Mouse (Mus musculus) stomach, embryonic 15.5 days (tissue): Measurements from ENCODE around the gene Slc51a. TPM values are rescaled to one million over a fixed set of nuclear protein-coding genes. Genes with fewer than 3 reads are reported as not detected.
"Not testable (repeated sequence)": the region's sequence is repeated elsewhere in the genome, so short reads cannot be mapped to it uniquely, and the experiment has no call there.

ENCODE experiments used
- ATAC-seq: fragments of 200-750 bp; cut with Nextera tagmentation; 2 replicates; pipeline ENCODE4 v1.8.0; 2017; ENCODE audit warnings: low read depth, moderate number of reproducible peaks, moderate TSS enrichment; ENCODE audit not compliant: insufficient read depth, low FRiP score
- H3K27ac ChIP-seq: fragments of 300-500 bp; sonication (generic); 2 replicates; pipeline ENCODE4 v1.5.1; 2015; ENCODE audit warnings: mild to moderate bottlenecking, inconsistent platforms
- H3K27me3 ChIP-seq: fragments of 300-500 bp; sonication (generic); replicated peaks from 2 replicates; pipeline ENCODE4 v1.6.1; 2015; ENCODE audit warnings: inconsistent platforms
- H3K36me3 ChIP-seq: fragments of 300-500 bp; sonication (generic); 2 replicates; pipeline ENCODE4 v1.6.1; 2015; ENCODE audit warnings: inconsistent platforms
- H3K4me1 ChIP-seq: fragments of 300-500 bp; sonication (generic); 2 replicates; pipeline ENCODE4 v1.6.1; 2015; ENCODE audit warnings: inconsistent platforms
- H3K4me2 ChIP-seq: fragments of 300-500 bp; sonication (generic); 2 replicates; pipeline ENCODE4 v1.6.1; 2015; ENCODE audit warnings: mild to moderate bottlenecking, inconsistent platforms
- H3K4me3 ChIP-seq: fragments of 300-500 bp; sonication (generic); replicated peaks from 2 replicates; pipeline ENCODE4 v1.5.1; 2015; ENCODE audit warnings: inconsistent platforms
- H3K9ac ChIP-seq: fragments of 300-500 bp; sonication (generic); 2 replicates; pipeline ENCODE4 v1.6.1; 2015; ENCODE audit warnings: inconsistent platforms
- H3K9me3 ChIP-seq: fragments of 300-500 bp; sonication (generic); 2 replicates; pipeline ENCODE4 v1.6.1; 2016; ENCODE audit warnings: inconsistent platforms
- WGBS: fragments of 180-500 bp; shearing (Covaris S2); methylation state at CpG from one replicate; pipeline ENCODE4 v1.1.7; 2015; 5-methylcytosine and 5-hydroxymethylcytosine counted together
- polyA plus RNA-seq: library from polyadenylated mRNA; unstranded; fragments of >200 nt; fragmentation: Nextera tagmentation; extraction: Ambion mirVana; gene quantifications from 2 replicates; pipeline ENCODE4 v1.2.1, GENCODE M21; 2015

The Slc51a gene
- polyA plus RNA-seq, 1 experiment from 2014 or later, result 17.7 TPM

- H3K4me3 ChIP-seq, result no peak overlapping the region
- no peaks in the 10 kb centered on the region for H3K9me3 ChIP-seq
- no peak overlapping the region for H3K4me2 ChIP-seq
- H3K27me3 ChIP-seq, result no peaks in the 10 kb centered on the region
- 0 out of 2 replicates have a peak, but pooled peaks have one; percentile 8 for ATAC-seq
- H3K27ac ChIP-seq, result no peak overlapping the region
- 23% methylated on average over 9 of the region's 9 CpGs for WGBS
- no peaks in the 10 kb centered on the region for H3K36me3 ChIP-seq
- H3K4me1 ChIP-seq, result peaks cover 2% of the 10 kb centered on the region; the same call in 1 of the 2 replicates
- H3K9ac ChIP-seq, result no peak overlapping the region
These were observed 19.7 kb upstream of the Slc51a start for GRCm38 (mm10) chr16:32507407-32507806.

GRCm38 (mm10) chr16:32506868-32507267 lies 19.2 kb upstream of the Slc51a start:
- no peak overlapping the region for H3K9ac ChIP-seq

GRCm38 (mm10) chr16:32506298-32506697 lies 18.6 kb upstream of the Slc51a start:
- Histone ChIP-seq H3K4me2 (no peak overlapping the region), H3K27me3 (no peaks in the 10 kb centered on the region), H3K9ac (no peak overlapping the region), H3K36me3 (no peaks in the 10 kb centered on the region), H3K27ac (no peak overlapping the region), H3K4me3 (no peak overlapping the region), H3K4me1 (peaks cover 2% of the 10 kb centered on the region; the same call in 1 of the 2 replicates), H3K9me3 (no peaks in the 10 kb centered on the region)
- ATAC-seq, result no peak
- 81% methylated on average over 8 of the region's 8 CpGs for WGBS

More at GRCm38 (mm10) chr16:32506868-32507267, 19.2 kb upstream of the Slc51a start:
- H3K27ac ChIP-seq, result no peak overlapping the region
- H3K27me3 ChIP-seq, result no peaks in the 10 kb centered on the region
- no peaks in the 10 kb centered on the region for H3K36me3 ChIP-seq
- H3K4me3 ChIP-seq, result no peak overlapping the region
- 64% methylated on average over 7 of the region's 7 CpGs for WGBS
- no peak for ATAC-seq
- H3K4me1 ChIP-seq, result peaks cover 2% of the 10 kb centered on the region; the same call in 1 of the 2 replicates
- H3K9me3 ChIP-seq, result no peaks in the 10 kb centered on the region
- H3K4me2 ChIP-seq, result no peak overlapping the region

GRCm38 (mm10) chr16:32503633-32504032 lies 16.0 kb upstream of the Slc51a start:
- Histone ChIP-seq H3K4me3 (no peak overlapping the region), H3K9ac (no peak overlapping the region), H3K4me2 (no peak overlapping the region), H3K4me1 (0 out of 2 replicates have a peak, but pooled peaks cover 2% of the 10 kb centered on the region), H3K27me3 (no peaks in the 10 kb centered on the region), H3K9me3 (no peaks in the 10 kb centered on the region), H3K27ac (no peak overlapping the region), H3K36me3 (no peaks in the 10 kb centered on the region)
- ATAC-seq, result no peak
- WGBS, result 73% methylated on average over 6 of the region's 6 CpGs

GRCm38 (mm10) chr16:32502621-32503335 lies 15.1 kb upstream of the Slc51a start:
- Histone ChIP-seq H3K4me3 (no peak overlapping the region), H3K27me3 (no peaks in the 10 kb centered on the region), H3K9me3 (no peaks in the 10 kb centered on the region), H3K4me1 (0 out of 2 replicates have a peak, but pooled peaks cover 2% of the 10 kb centered on the region), H3K27ac (no peak overlapping the region), H3K36me3 (no peaks in the 10 kb centered on the region), H3K4me2 (no peak overlapping the region), H3K9ac (no peak overlapping the region)
- ATAC-seq, result no peak
- 84% methylated on average over 12 of the region's 12 CpGs for WGBS

GRCm38 (mm10) chr16:32501459-32501858 lies 13.8 kb upstream of the Slc51a start:
- WGBS, result 73% methylated on average over 7 of the region's 7 CpGs
- H3K9ac ChIP-seq, result no peak overlapping the region
- H3K4me1 ChIP-seq, result 0 out of 2 replicates have a peak, but pooled peaks cover 2% of the 10 kb centered on the region
- no peaks in the 10 kb centered on the region for H3K9me3 ChIP-seq
- H3K4me3 ChIP-seq, result no peak overlapping the region
- no peaks in the 10 kb centered on the region for H3K27me3 ChIP-seq
- H3K36me3 ChIP-seq, result no peaks in the 10 kb centered on the region
- ATAC-seq, result no peak
- H3K27ac ChIP-seq, result no peak overlapping the region
- H3K4me2 ChIP-seq, result no peak overlapping the region

GRCm38 (mm10) chr16:32499430-32500037 lies 11.9 kb upstream of the Slc51a start:
- Histone ChIP-seq H3K9me3 (no peaks in the 10 kb centered on the region), H3K4me3 (peak overlapping the region; percentile 38), H3K27me3 (no peaks in the 10 kb centered on the region), H3K36me3 (no peaks in the 10 kb centered on the region), H3K27ac (no peak overlapping the region), H3K4me2 (peak overlapping the region; percentile 71), H3K9ac (no peak overlapping the region), H3K4me1 (0 out of 2 replicates have a peak, but pooled peaks cover 2% of the 10 kb centered on the region)
- peak; percentile 87 for ATAC-seq
- WGBS, result 10% methylated on average over 22 of the region's 22 CpGs

GRCm38 (mm10) chr16:32498996-32499395 lies 11.3 kb upstream of the Slc51a start:
- 60% methylated on average over 13 of the region's 13 CpGs for WGBS
- 0 out of 2 replicates have a peak, but pooled peaks cover 2% of the 10 kb centered on the region for H3K4me1 ChIP-seq
- H3K27ac ChIP-seq, result no peak overlapping the region
- H3K4me3 ChIP-seq, result no peak overlapping the region
- no peaks in the 10 kb centered on the region for H3K36me3 ChIP-seq
- no peak overlapping the region; the same call in 1 of the 2 replicates for H3K4me2 ChIP-seq
- no peak for ATAC-seq
- no peaks in the 10 kb centered on the region for H3K9me3 ChIP-seq
- no peak overlapping the region for H3K9ac ChIP-seq
- no peaks in the 10 kb centered on the region for H3K27me3 ChIP-seq

GRCm38 (mm10) chr16:32495965-32496364 lies 8.3 kb upstream of the Slc51a start, which contains the start of gene Zdhhc19:
Zdhhc19 (plus strand) TSS chr16:32496265.
- H3K4me1 ChIP-seq, result 0 out of 2 replicates have a peak, but pooled peaks cover 2% of the 10 kb centered on the region
- ATAC-seq, result no peak
- H3K27ac ChIP-seq, result no peak within 1 kb of the TSS
- H3K36me3 ChIP-seq, result no peaks in the 10 kb centered on the region
- H3K4me3 ChIP-seq, result no peak within 1 kb of the TSS
- no peak within 1 kb of the TSS for H3K4me2 ChIP-seq
- H3K9me3 ChIP-seq, result no peaks in the 10 kb centered on the region
- no peaks in the 10 kb centered on the region for H3K27me3 ChIP-seq
- 64% methylated on average over 3 of the region's 3 CpGs for WGBS
- no peak within 1 kb of the TSS for H3K9ac ChIP-seq

GRCm38 (mm10) chr16:32494371-32494770 lies 6.7 kb upstream of the Slc51a start:
- not testable (repeated sequence) for H3K4me2 ChIP-seq, ATAC-seq, H3K4me1 ChIP-seq, H3K36me3 ChIP-seq, H3K4me3 ChIP-seq, H3K27me3 ChIP-seq, H3K27ac ChIP-seq, H3K9me3 ChIP-seq, H3K9ac ChIP-seq
- WGBS, result 46% methylated on average over 6 of the region's 6 CpGs

GRCm38 (mm10) chr16:32488939-32489338 lies 1.3 kb upstream of the Slc51a start:
- Histone ChIP-seq H3K36me3 (no peaks in the 10 kb centered on the region), H3K27me3 (no peaks in the 10 kb centered on the region), H3K9ac (no peak overlapping the region), H3K4me3 (no peak overlapping the region), H3K27ac (no peak overlapping the region), H3K4me2 (no peak overlapping the region), H3K4me1 (peaks cover 6% of the 10 kb centered on the region; the same call in 1 of the 2 replicates), H3K9me3 (no peaks in the 10 kb centered on the region)
- no peak for ATAC-seq
- WGBS, result 67% methylated on average over 3 of the region's 3 CpGs

- WGBS, result 63% methylated on average over 6 of the region's 6 CpGs
- H3K4me3 ChIP-seq, result no peak overlapping the region
These were observed 1.6 kb downstream of the Slc51a start for GRCm38 (mm10) chr16:32486046-32486445.

More at GRCm38 (mm10) chr16:32486046-32486445, 1.6 kb downstream of the Slc51a start:
- no peaks in the 10 kb centered on the region for H3K9me3 ChIP-seq
- H3K27me3 ChIP-seq, result no peaks in the 10 kb centered on the region
- H3K27ac ChIP-seq, result no peak overlapping the region
- no peak overlapping the region for H3K4me2 ChIP-seq
- no peaks in the 10 kb centered on the region for H3K36me3 ChIP-seq
- H3K4me1 ChIP-seq, result peaks cover 6% of the 10 kb centered on the region; the same call in 1 of the 2 replicates
- no peak for ATAC-seq
- no peak overlapping the region for H3K9ac ChIP-seq
